8 mouse cellular contexts compared by ENCODE assay signal in genomic region chr11:117347256-117347655, GRCm38 (mm10).
A peak's percentile ranks its signal among the peaks of the same experiment; 100 is the strongest.
DNase-seq lines count a peak whose midpoint lies in the region; ATAC-seq lines count a peak whose summit lies in the region.
"Had no signal": no experiment of that assay in that cellular context is flagged by ENCODE, and none has a peak within 500 bp of the region (broad histone marks: within the 10 kb centered on the region; RNA-seq: fewer than 3 reads in every experiment).

No protein-coding gene starts in this region.

- peaks cover 86% of the 10 kb centered on the region for H3K4me1 ChIP-seq in midbrain, embryonic 10.5 days
- H3K4me1 ChIP-seq in midbrain, embryonic 11.5 days (ENCODE audit: control insufficient read depth, insufficient read depth, low read length): peaks cover 54% of the 10 kb centered on the region
- H3K4me1 ChIP-seq in forebrain, embryonic 14.5 days (ENCODE audit: control insufficient read depth, insufficient read depth, low read length): peaks cover 67% of the 10 kb centered on the region
- peaks cover 78% of the 10 kb centered on the region for H3K4me1 ChIP-seq in limb, embryonic 11.5 days (ENCODE audit: control insufficient read depth, insufficient read depth, low read length)

- WGBS in midbrain, embryonic 10.5 days: 87% methylated on average over 4 of the region's 4 CpGs
- 87% methylated on average over 4 of the region's 4 CpGs for WGBS in midbrain, embryonic 11.5 days
- 65% methylated on average over 4 of the region's 4 CpGs for WGBS in forebrain, embryonic 14.5 days
- WGBS in limb, embryonic 11.5 days: 86% methylated on average over 4 of the region's 4 CpGs

- no peaks in the 10 kb centered on the region for H3K27me3 ChIP-seq in midbrain, embryonic 10.5 days (ENCODE audit: low read depth, poor library complexity, severe bottlenecking)
- H3K27me3 ChIP-seq in midbrain, embryonic 11.5 days (ENCODE audit: control insufficient read depth, insufficient read depth, low read length): no peaks in the 10 kb centered on the region
- no peaks in the 10 kb centered on the region for H3K27me3 ChIP-seq in forebrain, embryonic 14.5 days (replicated peaks; ENCODE audit: control insufficient read depth, insufficient read depth, low read length)
- H3K27me3 ChIP-seq in limb, embryonic 11.5 days (ENCODE audit: control insufficient read depth, insufficient read depth, low read length): no peaks in the 10 kb centered on the region

- ATAC-seq in midbrain, embryonic 11.5 days (ENCODE audit: low FRiP score): no peak
- ATAC-seq in forebrain, embryonic 14.5 days: no peak
- ATAC-seq in limb, embryonic 11.5 days (ENCODE audit: insufficient number of reproducible peaks, low FRiP score, low TSS enrichment, low read depth): no peak
- ATAC-seq: lung, postnatal 0 days had no signal

- no peak overlapping the region for H3K4me3 ChIP-seq in midbrain, embryonic 10.5 days
- H3K4me3 ChIP-seq in midbrain, embryonic 11.5 days (ENCODE audit: low read depth, low read length): no peak overlapping the region
- H3K4me3 ChIP-seq in forebrain, embryonic 14.5 days (ENCODE audit: low read depth, low read length): no peak overlapping the region
- H3K4me3 ChIP-seq in limb, embryonic 11.5 days (ENCODE audit: low read depth, low read length): no peak overlapping the region

- no peak overlapping the region for H3K4me2 ChIP-seq in midbrain, embryonic 11.5 days
- no peak overlapping the region for H3K4me2 ChIP-seq in forebrain, embryonic 14.5 days (ENCODE audit: low read length)
- H3K4me2 ChIP-seq in limb, embryonic 11.5 days (ENCODE audit: low read depth, severe bottlenecking): no peak overlapping the region

- no peak for DNase-seq in midbrain, embryonic 10.5 days (ENCODE audit: low spot score)
- DNase-seq in midbrain, embryonic 11.5 days (ENCODE audit: low spot score, missing footprints): no peak
- no peak for DNase-seq in forebrain, embryonic 14.5 days (ENCODE audit: low spot score)
- DNase-seq in limb, embryonic 11.5 days (ENCODE audit: low spot score): no peak
- DNase-seq in layer of hippocampus, adult 18-20 months (ENCODE audit: low spot score in 2 of 2): no peak
- DNase-seq in cerebellum, postnatal 25 days: no peak
- no peak for DNase-seq in spleen, postnatal 14 days (ENCODE audit: low spot score in 2 of 2)

- no peaks in the 10 kb centered on the region for H3K9me3 ChIP-seq in midbrain, embryonic 10.5 days (replicated peaks)
- no peaks in the 10 kb centered on the region for H3K9me3 ChIP-seq in midbrain, embryonic 11.5 days (ENCODE audit: control insufficient read depth, low read length)
- H3K9me3 ChIP-seq in forebrain, embryonic 14.5 days (replicated peaks; ENCODE audit: control insufficient read depth, low read length): no peaks in the 10 kb centered on the region
- no peaks in the 10 kb centered on the region for H3K9me3 ChIP-seq in limb, embryonic 11.5 days (ENCODE audit: control insufficient read depth, low read length)

- H3K27ac ChIP-seq in midbrain, embryonic 10.5 days (replicated peaks): peak overlapping the region; percentile 50
- no peak overlapping the region; the same call in 1 of the 2 replicates for H3K27ac ChIP-seq in midbrain, embryonic 11.5 days (ENCODE audit: low read depth, low read length)
- peak overlapping the region; percentile 58; the same call in 1 of the 2 replicates for H3K27ac ChIP-seq in forebrain, embryonic 14.5 days (ENCODE audit: low read depth, low read length)
- peak overlapping the region; percentile 75; the same call in 1 of the 2 replicates for H3K27ac ChIP-seq in limb, embryonic 11.5 days (replicated peaks; ENCODE audit: low read depth, low read length)

- peaks cover 24% of the 10 kb centered on the region for H3K36me3 ChIP-seq in midbrain, embryonic 10.5 days
- H3K36me3 ChIP-seq in midbrain, embryonic 11.5 days (ENCODE audit: control insufficient read depth, insufficient read depth, low read length): peaks cover 5% of the 10 kb centered on the region
- peaks cover 12% of the 10 kb centered on the region for H3K36me3 ChIP-seq in forebrain, embryonic 14.5 days (ENCODE audit: control insufficient read depth, insufficient read depth, low read length)
- peaks cover 9% of the 10 kb centered on the region for H3K36me3 ChIP-seq in limb, embryonic 11.5 days (ENCODE audit: control insufficient read depth, insufficient read depth, low read length)

- no peak overlapping the region for H3K9ac ChIP-seq in midbrain, embryonic 11.5 days (ENCODE audit: low read length)
- peak overlapping the region; percentile 32; the same call in 1 of the 2 replicates for H3K9ac ChIP-seq in forebrain, embryonic 14.5 days (ENCODE audit: low read length)
- H3K9ac ChIP-seq in limb, embryonic 11.5 days (ENCODE audit: low read length): no peak overlapping the region
